Mouse (Mus musculus): Measurements from ENCODE around the gene Rev1. TPM values are rescaled to one million over a fixed set of nuclear protein-coding genes. Genes with fewer than 3 reads are reported as not detected.
A peak's percentile ranks its signal among the peaks of the same experiment; 100 is the strongest.

The Rev1 gene
- polyA plus RNA-seq (2015; fragmentation: Nextera tagmentation; extraction: Ambion mirVana), result 35.3 and 39.3 TPM in 2 replicates

DNA sequence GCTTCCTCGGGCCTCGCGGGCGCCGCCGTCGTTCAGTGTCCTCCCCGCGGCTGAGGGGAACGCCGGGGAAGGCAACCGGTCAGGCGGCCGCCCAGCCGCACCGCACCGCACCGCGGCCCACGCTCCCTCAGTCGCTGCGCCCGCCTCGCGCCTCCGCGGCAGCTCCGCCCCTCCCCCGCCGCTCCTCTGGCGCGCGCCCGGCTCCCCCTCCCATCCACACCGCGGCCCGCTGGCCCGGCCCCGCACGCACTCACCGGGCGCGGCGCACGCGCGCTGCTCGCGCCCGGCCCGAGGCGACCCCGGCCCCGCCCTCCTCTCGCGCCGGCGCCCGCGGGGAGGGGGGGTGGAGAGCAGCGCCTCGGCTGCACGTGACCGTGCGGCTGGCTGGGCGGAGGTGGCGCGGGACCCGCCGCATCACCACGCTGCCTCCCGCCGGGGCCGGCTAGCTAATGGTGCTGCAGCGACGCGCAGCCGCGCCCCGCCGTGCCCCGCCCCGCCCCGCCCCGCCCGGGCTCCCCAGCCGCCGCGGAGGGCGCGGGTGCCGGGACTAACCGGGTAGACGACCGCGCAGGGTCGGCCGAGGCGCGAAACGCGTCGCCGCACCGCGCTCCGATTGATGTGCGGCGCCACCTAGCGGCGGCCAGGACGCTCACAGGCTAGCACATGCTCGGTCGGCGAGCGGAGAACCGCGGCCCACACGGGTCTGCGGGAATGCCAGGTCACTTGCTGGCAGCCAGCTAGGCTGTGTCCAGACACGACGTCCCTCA is at the start of gene Rev1:
Gene Rev1, minus strand, starts transcription at position 301 of the 767 bp plus-strand sequence.
- H3K27me3 ChIP-seq (ENCODE audit: control insufficient read depth, insufficient read depth, low read depth, low read length), result no peaks in the 10 kb centered on the region
- H3K4me1 ChIP-seq (ENCODE audit: control insufficient read depth, insufficient read depth, low read length), result peaks cover 23% of the 10 kb centered on the region
- H3K4me2 ChIP-seq (ENCODE audit: low read length), result peak within 1 kb of the TSS; percentile 83
- peak within 1 kb of the TSS; percentile 86 for H3K9ac ChIP-seq (ENCODE audit: low read depth, low read length)
- peak within 1 kb of the TSS; percentile 93 for H3K27ac ChIP-seq (ENCODE audit: low read length)
- no peaks in the 10 kb centered on the region for H3K36me3 ChIP-seq (ENCODE audit: control insufficient read depth, insufficient read depth, low read length)
- WGBS, result under 1% methylated on average over 64 of the region's 122 CpGs
- no peaks in the 10 kb centered on the region for H3K9me3 ChIP-seq (replicated peaks; ENCODE audit: control insufficient read depth, low read length, poor library complexity, severe bottlenecking)
- H3K4me3 ChIP-seq (ENCODE audit: low read depth, low read length), result peak within 1 kb of the TSS; percentile 85
- peak; percentile 96 for ATAC-seq

DNA sequence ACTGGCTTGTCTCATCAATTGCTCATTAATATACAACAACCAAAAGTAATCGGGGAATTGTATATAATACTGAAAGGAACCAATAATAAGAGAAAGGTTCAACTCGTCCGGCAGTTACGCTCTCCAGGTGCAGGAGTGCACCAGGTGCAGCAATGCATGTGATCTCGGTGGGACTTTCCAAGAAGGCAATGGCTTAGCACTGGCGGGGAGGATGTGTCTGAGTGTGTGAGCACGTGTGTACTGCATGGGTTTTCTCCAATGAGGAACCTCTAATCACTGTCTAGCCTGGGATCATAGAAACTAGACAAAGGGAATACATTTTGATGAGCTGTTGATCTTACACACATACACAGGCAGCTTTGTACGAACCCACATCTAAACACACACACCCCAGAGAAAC is 49.3 kb upstream of the Rev1 start:
- Histone ChIP-seq H3K9ac (ENCODE audit: low read depth, low read length) (no peak overlapping the region), H3K4me1 (ENCODE audit: control insufficient read depth, insufficient read depth, low read length) (no peaks in the 10 kb centered on the region), H3K4me3 (ENCODE audit: low read depth, low read length) (no peak overlapping the region), H3K27me3 (ENCODE audit: control insufficient read depth, insufficient read depth, low read depth, low read length) (no peaks in the 10 kb centered on the region), H3K27ac (ENCODE audit: low read length) (no peak overlapping the region), H3K4me2 (ENCODE audit: low read length) (no peak overlapping the region), H3K36me3 (ENCODE audit: control insufficient read depth, insufficient read depth, low read length) (peaks cover 20% of the 10 kb centered on the region), H3K9me3 (replicated peaks; ENCODE audit: control insufficient read depth, low read length, poor library complexity, severe bottlenecking) (no peaks in the 10 kb centered on the region)
- WGBS, result 96% methylated on average over 8 of the region's 8 CpGs
- ATAC-seq, result no peak

DNA sequence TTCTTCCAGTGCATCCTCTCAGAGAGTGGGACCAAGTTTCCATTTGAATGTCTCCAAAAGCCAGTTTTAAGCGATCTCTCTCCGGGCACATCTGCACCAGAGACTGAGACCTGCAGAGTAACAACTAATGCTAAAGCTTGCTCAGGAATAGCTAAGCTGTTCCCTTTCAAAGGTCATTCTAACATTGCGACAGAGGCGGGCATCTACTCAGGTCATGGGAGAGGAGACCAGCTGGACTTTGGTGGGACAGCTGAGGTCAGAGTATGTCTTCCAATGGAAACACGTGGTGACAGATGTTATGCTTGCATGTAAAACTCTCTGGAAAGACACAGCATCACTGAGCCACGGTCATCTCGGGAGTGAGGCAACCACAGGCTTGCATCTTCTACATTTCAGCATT is 46.5 kb upstream of the Rev1 start:
- 93% methylated on average over 7 of the region's 7 CpGs for WGBS

DNA sequence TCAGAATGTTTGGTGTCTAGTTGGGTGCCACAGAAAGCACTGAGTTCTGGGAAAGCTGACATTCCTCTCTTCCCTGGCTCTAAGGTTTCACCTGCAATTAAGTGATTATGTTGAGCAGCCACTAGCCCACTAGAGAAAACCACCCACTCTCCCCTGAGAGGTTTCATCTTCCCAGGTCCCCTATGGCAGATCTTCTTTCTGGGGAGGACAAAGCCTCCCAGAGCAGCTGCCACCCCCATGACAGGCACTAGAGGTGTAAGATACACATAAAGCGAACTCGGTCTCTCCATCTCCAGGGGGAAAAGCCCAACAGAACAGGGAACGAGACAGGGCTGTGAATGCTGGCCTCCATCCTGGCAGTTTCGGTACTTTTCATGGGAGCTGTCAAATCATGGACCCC is 42.3 kb upstream of the Rev1 start:
- no peaks in the 10 kb centered on the region for H3K4me1 ChIP-seq (ENCODE audit: control insufficient read depth, insufficient read depth, low read length)
- no peak overlapping the region for H3K9ac ChIP-seq (ENCODE audit: low read depth, low read length)
- H3K4me2 ChIP-seq (ENCODE audit: low read length), result no peak overlapping the region
- 0 out of 2 replicates have a peak, but pooled peaks cover 1% of the 10 kb centered on the region for H3K36me3 ChIP-seq (ENCODE audit: control insufficient read depth, insufficient read depth, low read length)
- no peaks in the 10 kb centered on the region for H3K9me3 ChIP-seq (replicated peaks; ENCODE audit: control insufficient read depth, low read length, poor library complexity, severe bottlenecking)
- no peak overlapping the region for H3K4me3 ChIP-seq (ENCODE audit: low read depth, low read length)
- WGBS, result 89% methylated on average over 4 of the region's 4 CpGs
- H3K27ac ChIP-seq (ENCODE audit: low read length), result no peak overlapping the region
- H3K27me3 ChIP-seq (ENCODE audit: control insufficient read depth, insufficient read depth, low read depth, low read length), result no peaks in the 10 kb centered on the region
- no peak for ATAC-seq

More for the DNA sequence above, 46.5 kb upstream of the Rev1 start:
- H3K27me3 ChIP-seq (ENCODE audit: control insufficient read depth, insufficient read depth, low read depth, low read length), result no peaks in the 10 kb centered on the region
- no peak overlapping the region for H3K4me2 ChIP-seq (ENCODE audit: low read length)
- no peaks in the 10 kb centered on the region for H3K4me1 ChIP-seq (ENCODE audit: control insufficient read depth, insufficient read depth, low read length)
- ATAC-seq, result no peak
- no peak overlapping the region for H3K27ac ChIP-seq (ENCODE audit: low read length)
- H3K9me3 ChIP-seq (replicated peaks; ENCODE audit: control insufficient read depth, low read length, poor library complexity, severe bottlenecking), result no peaks in the 10 kb centered on the region
- no peak overlapping the region for H3K9ac ChIP-seq (ENCODE audit: low read depth, low read length)
- H3K4me3 ChIP-seq (ENCODE audit: low read depth, low read length), result no peak overlapping the region
- H3K36me3 ChIP-seq (ENCODE audit: control insufficient read depth, insufficient read depth, low read length), result peaks cover 12% of the 10 kb centered on the region; the same call in 1 of the 2 replicates

- no peak overlapping the region for H3K4me2 ChIP-seq (ENCODE audit: low read length)
- H3K36me3 ChIP-seq (ENCODE audit: control insufficient read depth, insufficient read depth, low read length), result no peaks in the 10 kb centered on the region
- no peaks in the 10 kb centered on the region for H3K9me3 ChIP-seq (replicated peaks; ENCODE audit: control insufficient read depth, low read length, poor library complexity, severe bottlenecking)
- H3K27ac ChIP-seq (ENCODE audit: low read length), result no peak overlapping the region
- H3K27me3 ChIP-seq (ENCODE audit: control insufficient read depth, insufficient read depth, low read depth, low read length), result no peaks in the 10 kb centered on the region
- ATAC-seq, result no peak
- no peak overlapping the region for H3K4me3 ChIP-seq (ENCODE audit: low read depth, low read length)
- no peak overlapping the region for H3K9ac ChIP-seq (ENCODE audit: low read depth, low read length)
- H3K4me1 ChIP-seq (ENCODE audit: control insufficient read depth, insufficient read depth, low read length), result 0 out of 2 replicates have a peak, but pooled peaks cover 2% of the 10 kb centered on the region
- WGBS, result 75% methylated on average over 2 of the region's 2 CpGs
These were observed 36.1 kb upstream of the Rev1 start for GRCm38 (mm10) chr1:38165696-38166095.

DNA sequence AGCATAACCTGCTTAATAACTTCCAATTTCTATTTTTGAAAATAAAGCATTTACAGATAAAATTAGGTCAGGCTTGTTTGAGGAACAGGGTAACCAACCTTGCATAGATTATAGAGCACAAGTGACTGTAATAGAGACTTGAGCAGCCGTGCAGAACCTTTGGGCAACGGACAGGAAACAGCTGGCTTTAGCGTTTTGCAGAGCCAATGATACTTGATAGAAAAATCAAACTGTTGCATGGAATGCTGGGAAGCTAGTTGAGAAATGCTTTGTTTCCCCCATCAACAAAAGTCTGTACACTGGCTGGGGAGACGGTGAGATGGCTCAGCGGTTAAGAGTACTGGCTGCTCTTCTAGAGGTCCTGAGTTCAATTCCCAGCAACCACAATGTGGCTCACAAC is 20.5 kb upstream of the Rev1 start:
- no peak overlapping the region for H3K4me2 ChIP-seq (ENCODE audit: low read length)
- H3K4me1 ChIP-seq (ENCODE audit: control insufficient read depth, insufficient read depth, low read length), result no peaks in the 10 kb centered on the region
- no peak for ATAC-seq
- no peak overlapping the region for H3K27ac ChIP-seq (ENCODE audit: low read length)
- no peak overlapping the region for H3K9ac ChIP-seq (ENCODE audit: low read depth, low read length)
- no peaks in the 10 kb centered on the region for H3K27me3 ChIP-seq (ENCODE audit: control insufficient read depth, insufficient read depth, low read depth, low read length)
- whole genome bisulfite sequencing, result 95% methylated on average over 5 of the region's 5 CpGs
- H3K4me3 ChIP-seq (ENCODE audit: low read depth, low read length), result no peak overlapping the region
- no peaks in the 10 kb centered on the region for H3K36me3 ChIP-seq (ENCODE audit: control insufficient read depth, insufficient read depth, low read length)
- H3K9me3 ChIP-seq (replicated peaks; ENCODE audit: control insufficient read depth, low read length, poor library complexity, severe bottlenecking), result no peaks in the 10 kb centered on the region

GRCm38 (mm10) chr1:38146008-38146407 is 16.4 kb upstream of the Rev1 start:
- H3K4me2 ChIP-seq (ENCODE audit: low read length), result no peak overlapping the region
- WGBS, result 93% methylated on average over 4 of the region's 4 CpGs
- no peaks in the 10 kb centered on the region for H3K27me3 ChIP-seq (ENCODE audit: control insufficient read depth, insufficient read depth, low read depth, low read length)
- no peak overlapping the region for H3K27ac ChIP-seq (ENCODE audit: low read length)
- H3K4me1 ChIP-seq (ENCODE audit: control insufficient read depth, insufficient read depth, low read length), result no peaks in the 10 kb centered on the region
- H3K9ac ChIP-seq (ENCODE audit: low read depth, low read length), result no peak overlapping the region
- no peaks in the 10 kb centered on the region for H3K9me3 ChIP-seq (replicated peaks; ENCODE audit: control insufficient read depth, low read length, poor library complexity, severe bottlenecking)
- H3K36me3 ChIP-seq (ENCODE audit: control insufficient read depth, insufficient read depth, low read length), result no peaks in the 10 kb centered on the region
- H3K4me3 ChIP-seq (ENCODE audit: low read depth, low read length), result no peak overlapping the region
- no peak for ATAC-seq

GRCm38 (mm10) chr1:38141371-38141770 is 11.8 kb upstream of the Rev1 start:
- ATAC-seq, result no peak
- Histone ChIP-seq H3K4me1 (ENCODE audit: control insufficient read depth, insufficient read depth, low read length) (no peaks in the 10 kb centered on the region), H3K9me3 (replicated peaks; ENCODE audit: control insufficient read depth, low read length, poor library complexity, severe bottlenecking) (no peaks in the 10 kb centered on the region), H3K4me2 (ENCODE audit: low read length) (no peak overlapping the region), H3K9ac (ENCODE audit: low read depth, low read length) (no peak overlapping the region), H3K36me3 (ENCODE audit: control insufficient read depth, insufficient read depth, low read length) (no peaks in the 10 kb centered on the region), H3K27ac (ENCODE audit: low read length) (no peak overlapping the region), H3K4me3 (ENCODE audit: low read depth, low read length) (no peak overlapping the region), H3K27me3 (ENCODE audit: control insufficient read depth, insufficient read depth, low read depth, low read length) (no peaks in the 10 kb centered on the region)
- WGBS, result 83% methylated on average over 1 of the region's 1 CpGs

- WGBS, result 88% methylated on average over 2 of the region's 2 CpGs
- H3K27ac ChIP-seq (ENCODE audit: low read length), result no peak overlapping the region
- H3K27me3 ChIP-seq (ENCODE audit: control insufficient read depth, insufficient read depth, low read depth, low read length), result no peaks in the 10 kb centered on the region
- no peak overlapping the region for H3K4me2 ChIP-seq (ENCODE audit: low read length)
- H3K9ac ChIP-seq (ENCODE audit: low read depth, low read length), result no peak overlapping the region
- H3K9me3 ChIP-seq (replicated peaks; ENCODE audit: control insufficient read depth, low read length, poor library complexity, severe bottlenecking), result no peaks in the 10 kb centered on the region
- no peak for ATAC-seq
- H3K4me3 ChIP-seq (ENCODE audit: low read depth, low read length), result no peak overlapping the region
- H3K4me1 ChIP-seq (ENCODE audit: control insufficient read depth, insufficient read depth, low read length), result no peaks in the 10 kb centered on the region
- no peaks in the 10 kb centered on the region for H3K36me3 ChIP-seq (ENCODE audit: control insufficient read depth, insufficient read depth, low read length)
These were observed 11.3 kb upstream of the Rev1 start for GRCm38 (mm10) chr1:38140911-38141310.
